Mouse (Mus musculus) intestine, embryonic 15.5 days (tissue): ENCODE results near the gene Cfap46. TPM values are rescaled to one million over a fixed set of nuclear protein-coding genes. Genes with fewer than 3 reads are reported as not detected.
A peak's percentile ranks its signal among the peaks of the same experiment; 100 is the strongest.

ENCODE experiments used
- ATAC-seq: fragments of 200-750 bp; cut with Nextera tagmentation; 2 replicates; pipeline ENCODE4 v1.8.0; 2017; ENCODE audit warnings: moderate TSS enrichment, moderate library complexity
- H3K27ac ChIP-seq: fragments of 300-500 bp; sonication (generic); 2 replicates; pipeline ENCODE4 v1.5.1; 2015; ENCODE audit warnings: mild to moderate bottlenecking, inconsistent platforms
- H3K27me3 ChIP-seq: fragments of 300-500 bp; sonication (generic); replicated peaks from 2 replicates; pipeline ENCODE4 v1.6.1; 2015; ENCODE audit warnings: inconsistent platforms
- H3K36me3 ChIP-seq: fragments of 300-500 bp; sonication (generic); 2 replicates; pipeline ENCODE4 v1.6.1; 2015; ENCODE audit warnings: inconsistent platforms
- H3K4me1 ChIP-seq: fragments of 300-500 bp; sonication (generic); replicated peaks from 2 replicates; pipeline ENCODE4 v1.6.1; 2015; ENCODE audit warnings: inconsistent platforms
- H3K4me2 ChIP-seq: fragments of 300-500 bp; sonication (generic); replicated peaks from 2 replicates; pipeline ENCODE4 v1.6.1; 2015; ENCODE audit warnings: mild to moderate bottlenecking, inconsistent platforms
- H3K4me3 ChIP-seq: fragments of 300-500 bp; sonication (generic); replicated peaks from 2 replicates; pipeline ENCODE4 v1.5.1; 2015; ENCODE audit warnings: inconsistent platforms
- H3K9ac ChIP-seq: fragments of 300-500 bp; sonication (generic); 2 replicates; pipeline ENCODE4 v1.6.1; 2015; ENCODE audit warnings: inconsistent platforms
- H3K9me3 ChIP-seq: fragments of 300-500 bp; sonication (generic); 2 replicates; pipeline ENCODE4 v1.6.1; 2016; ENCODE audit warnings: inconsistent platforms
- WGBS: fragments of 180-500 bp; shearing (Covaris S2); methylation state at CpG from one replicate; pipeline ENCODE4 v1.1.7; 2015; 5-methylcytosine and 5-hydroxymethylcytosine counted together
- polyA plus RNA-seq: library from polyadenylated mRNA; unstranded; fragments of >200 nt; fragmentation: Nextera tagmentation; extraction: Ambion mirVana; gene quantifications from 2 replicates; pipeline ENCODE4 v1.2.1, GENCODE M21; 2015

Cfap46 gene
- 0.13 and 0.31 TPM in 2 replicates for polyA plus RNA-seq

GRCm38 (mm10) chr7:139683706-139684552 lies at the start of gene Cfap46:
Gene Cfap46, minus strand, starts transcription at chr7:139683817.
- peak within 1 kb of the TSS; percentile 36; the same call in 1 of the 2 replicates for H3K27ac ChIP-seq
- H3K27me3 ChIP-seq: no peaks in the 10 kb centered on the region
- H3K4me1 ChIP-seq: peaks cover 7% of the 10 kb centered on the region; the same call in 1 of the 2 replicates
- H3K9ac ChIP-seq: peak within 1 kb of the TSS; percentile 36
- no peaks in the 10 kb centered on the region for H3K36me3 ChIP-seq
- peak within 1 kb of the TSS; percentile 96 for H3K4me2 ChIP-seq
- peak; percentile 94 for ATAC-seq
- peak within 1 kb of the TSS; percentile 51 for H3K4me3 ChIP-seq
- no peaks in the 10 kb centered on the region for H3K9me3 ChIP-seq
- under 1% methylated on average over 31 of the region's 31 CpGs for WGBS

- Histone ChIP-seq H3K9me3 (no peaks in the 10 kb centered on the region), H3K27ac (peak overlapping the region; percentile 19; the same call in 1 of the 2 replicates), H3K4me2 (no peak overlapping the region; the same call in 1 of the 2 replicates), H3K9ac (no peak overlapping the region), H3K4me1 (peaks cover 5% of the 10 kb centered on the region; the same call in 1 of the 2 replicates), H3K4me3 (no peak overlapping the region), H3K27me3 (no peaks in the 10 kb centered on the region), H3K36me3 (no peaks in the 10 kb centered on the region)
- WGBS: 19% methylated on average over 8 of the region's 8 CpGs
- ATAC-seq: peak; percentile 58
Measured at GRCm38 (mm10) chr7:139731276-139731696, 47.7 kb upstream of the Cfap46 start.

- Histone ChIP-seq H3K9ac (no peak overlapping the region), H3K36me3 (no peaks in the 10 kb centered on the region), H3K4me2 (no peak overlapping the region), H3K9me3 (no peaks in the 10 kb centered on the region), H3K4me3 (no peak overlapping the region), H3K27me3 (no peaks in the 10 kb centered on the region), H3K4me1 (peaks cover 5% of the 10 kb centered on the region; the same call in 1 of the 2 replicates), H3K27ac (no peak overlapping the region)
- no peak for ATAC-seq
- 40% methylated on average over 3 of the region's 3 CpGs for WGBS
Measured at GRCm38 (mm10) chr7:139727072-139727471, 43.5 kb upstream of the Cfap46 start.

- Histone ChIP-seq H3K4me1 (no peaks in the 10 kb centered on the region), H3K4me3 (no peak overlapping the region), H3K4me2 (no peak overlapping the region), H3K9ac (no peak overlapping the region), H3K27ac (no peak overlapping the region), H3K9me3 (no peaks in the 10 kb centered on the region), H3K27me3 (no peaks in the 10 kb centered on the region), H3K36me3 (no peaks in the 10 kb centered on the region)
- 24% methylated on average over 1 of the region's 1 CpGs for WGBS
- ATAC-seq: no peak
Measured at GRCm38 (mm10) chr7:139725641-139726040, 42.0 kb upstream of the Cfap46 start.

- no peak for ATAC-seq
- no peak overlapping the region for H3K27ac ChIP-seq
- no peaks in the 10 kb centered on the region for H3K27me3 ChIP-seq
- H3K9ac ChIP-seq: no peak overlapping the region
- no peaks in the 10 kb centered on the region for H3K36me3 ChIP-seq
- no peak overlapping the region for H3K4me3 ChIP-seq
- H3K9me3 ChIP-seq: no peaks in the 10 kb centered on the region
- 81% methylated on average over 4 of the region's 4 CpGs for WGBS
- H3K4me2 ChIP-seq: no peak overlapping the region
- no peaks in the 10 kb centered on the region for H3K4me1 ChIP-seq
Measured at GRCm38 (mm10) chr7:139723986-139724385, 40.4 kb upstream of the Cfap46 start.

GRCm38 (mm10) chr7:139721196-139721595 lies 37.6 kb upstream of the Cfap46 start:
- H3K9ac ChIP-seq: no peak overlapping the region
- 91% methylated on average over 2 of the region's 2 CpGs for WGBS

GRCm38 (mm10) chr7:139717781-139718180 lies 34.2 kb upstream of the Cfap46 start:
- Histone ChIP-seq H3K9ac (no peak overlapping the region), H3K4me1 (no peaks in the 10 kb centered on the region), H3K4me2 (no peak overlapping the region), H3K9me3 (no peaks in the 10 kb centered on the region), H3K27me3 (no peaks in the 10 kb centered on the region), H3K36me3 (no peaks in the 10 kb centered on the region), H3K4me3 (no peak overlapping the region), H3K27ac (no peak overlapping the region)
- ATAC-seq: no peak
- 78% methylated on average over 8 of the region's 8 CpGs for WGBS

More at GRCm38 (mm10) chr7:139721196-139721595, 37.6 kb upstream of the Cfap46 start:
- no peaks in the 10 kb centered on the region for H3K4me1 ChIP-seq
- H3K36me3 ChIP-seq: no peaks in the 10 kb centered on the region
- no peak overlapping the region for H3K27ac ChIP-seq
- no peak for ATAC-seq
- no peaks in the 10 kb centered on the region for H3K27me3 ChIP-seq
- no peaks in the 10 kb centered on the region for H3K9me3 ChIP-seq
- no peak overlapping the region for H3K4me3 ChIP-seq
- no peak overlapping the region for H3K4me2 ChIP-seq

- Histone ChIP-seq H3K36me3 (no peaks in the 10 kb centered on the region), H3K4me1 (no peaks in the 10 kb centered on the region), H3K9ac (no peak overlapping the region), H3K4me2 (no peak overlapping the region), H3K27ac (no peak overlapping the region), H3K9me3 (no peaks in the 10 kb centered on the region), H3K27me3 (no peaks in the 10 kb centered on the region), H3K4me3 (no peak overlapping the region)
- ATAC-seq: no peak
Measured at GRCm38 (mm10) chr7:139711821-139712220, 28.2 kb upstream of the Cfap46 start.

- Histone ChIP-seq H3K9me3 (no peaks in the 10 kb centered on the region), H3K36me3 (no peaks in the 10 kb centered on the region), H3K4me3 (no peak overlapping the region), H3K4me2 (no peak overlapping the region), H3K9ac (no peak overlapping the region), H3K4me1 (no peaks in the 10 kb centered on the region), H3K27me3 (no peaks in the 10 kb centered on the region), H3K27ac (no peak overlapping the region)
- WGBS: 29% methylated on average over 13 of the region's 13 CpGs
- ATAC-seq: no peak
Measured at GRCm38 (mm10) chr7:139706411-139707120, 22.9 kb upstream of the Cfap46 start.

- no peaks in the 10 kb centered on the region for H3K27me3 ChIP-seq
- no peak overlapping the region for H3K9ac ChIP-seq
- no peaks in the 10 kb centered on the region for H3K9me3 ChIP-seq
- H3K27ac ChIP-seq: no peak overlapping the region
- no peak overlapping the region for H3K4me2 ChIP-seq
- no peaks in the 10 kb centered on the region for H3K36me3 ChIP-seq
- no peak overlapping the region for H3K4me3 ChIP-seq
- H3K4me1 ChIP-seq: no peaks in the 10 kb centered on the region
- 93% methylated on average over 8 of the region's 8 CpGs for WGBS
- ATAC-seq: no peak
Measured at GRCm38 (mm10) chr7:139705781-139706180, 22.2 kb upstream of the Cfap46 start.

- no peak overlapping the region for H3K4me3 ChIP-seq
Measured at GRCm38 (mm10) chr7:139705081-139705480, 21.5 kb upstream of the Cfap46 start.

GRCm38 (mm10) chr7:139703826-139704199 lies 20.2 kb upstream of the Cfap46 start:
- H3K27me3 ChIP-seq: no peaks in the 10 kb centered on the region
- no peaks in the 10 kb centered on the region for H3K4me1 ChIP-seq
- no peak; the same call in 1 of the 2 replicates for ATAC-seq
- no peaks in the 10 kb centered on the region for H3K36me3 ChIP-seq
- no peak overlapping the region for H3K9ac ChIP-seq
- H3K4me2 ChIP-seq: no peak overlapping the region
- no peak overlapping the region for H3K4me3 ChIP-seq
- no peaks in the 10 kb centered on the region for H3K9me3 ChIP-seq
- 0% methylated on average over 2 of the region's 2 CpGs for WGBS
- H3K27ac ChIP-seq: no peak overlapping the region

More at GRCm38 (mm10) chr7:139705081-139705480, 21.5 kb upstream of the Cfap46 start:
- H3K9ac ChIP-seq: no peak overlapping the region
- no peak for ATAC-seq
- H3K27me3 ChIP-seq: no peaks in the 10 kb centered on the region
- no peak overlapping the region for H3K4me2 ChIP-seq
- 69% methylated on average over 4 of the region's 4 CpGs for WGBS
- H3K27ac ChIP-seq: no peak overlapping the region
- no peaks in the 10 kb centered on the region for H3K36me3 ChIP-seq
- no peaks in the 10 kb centered on the region for H3K9me3 ChIP-seq
- no peaks in the 10 kb centered on the region for H3K4me1 ChIP-seq
